In the genomic region with DNA sequence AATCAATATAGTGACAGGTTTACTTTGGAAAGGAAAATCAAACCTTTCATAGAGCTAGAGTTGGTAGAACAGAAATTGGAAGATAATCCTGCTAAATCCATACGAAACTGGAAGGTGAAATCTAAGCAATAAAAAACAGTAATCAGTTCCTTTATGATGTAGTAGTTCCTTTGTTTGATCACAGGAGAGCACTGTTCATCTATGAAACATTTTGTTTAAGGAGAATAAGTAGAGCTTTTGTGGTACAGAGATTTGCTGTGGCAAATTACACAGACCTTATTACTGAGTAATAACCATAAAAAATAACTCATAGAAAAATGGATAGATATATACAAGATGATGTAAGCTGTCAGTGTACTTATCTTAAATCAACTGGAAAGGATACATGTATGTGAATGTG, we compare ENCODE assay signal across 20 mouse cellular contexts.
DNase-seq lines count a peak whose midpoint lies in the region; ATAC-seq and TF ChIP-seq lines count a peak whose summit lies in the region.
"Had no signal": no experiment of that assay in that cellular context is flagged by ENCODE, and none has a peak within 500 bp of the region (broad histone marks: within the 10 kb centered on the region; RNA-seq: fewer than 3 reads in every experiment).

No protein-coding gene starts in this region.

- no peak for ATAC-seq in hindbrain, embryonic 14.5 days (ENCODE audit: low FRiP score)
- no peak for ATAC-seq in hindbrain, embryonic 12.5 days (ENCODE audit: low FRiP score)
- ATAC-seq in midbrain, embryonic 14.5 days (ENCODE audit: low FRiP score, low TSS enrichment): no peak
- no peak for ATAC-seq in midbrain, embryonic 11.5 days (ENCODE audit: low FRiP score)
- ATAC-seq: CD4-positive, CD25-positive, alpha-beta regulatory T cell, adult 4 months had no signal

- WGBS in cerebellum, adult 2 months: 75% methylated on average over 1 of the region's 1 CpGs
- WGBS in hindbrain, embryonic 14.5 days: 62% methylated on average over 1 of the region's 1 CpGs
- WGBS in hindbrain, embryonic 12.5 days: 80% methylated on average over 1 of the region's 1 CpGs
- WGBS in midbrain, embryonic 14.5 days: 49% methylated on average over 1 of the region's 1 CpGs
- 83% methylated on average over 1 of the region's 1 CpGs for WGBS in midbrain, embryonic 11.5 days

- no peaks in the 10 kb centered on the region for H3K36me3 ChIP-seq in hindbrain, embryonic 14.5 days (replicated peaks; ENCODE audit: control insufficient read depth, insufficient read depth)
- H3K36me3 ChIP-seq in hindbrain, embryonic 12.5 days: no peaks in the 10 kb centered on the region
- no peaks in the 10 kb centered on the region for H3K36me3 ChIP-seq in midbrain, embryonic 14.5 days (ENCODE audit: control insufficient read depth, insufficient read depth, low read length)
- H3K36me3 ChIP-seq in midbrain, embryonic 11.5 days (ENCODE audit: control insufficient read depth, insufficient read depth, low read length): no peaks in the 10 kb centered on the region
- H3K36me3 ChIP-seq: embryonic facial prominence, embryonic 13.5 days; G1E; heart, embryonic 13.5 days; liver, embryonic 13.5 days; lung, embryonic 15.5 days; neural tube, embryonic 13.5 days had no signal

- H3K4me3 ChIP-seq in cerebellum, adult 2 months (replicated peaks; ENCODE audit: insufficient read depth, low read depth, low read length): no peak overlapping the region
- no peak overlapping the region for H3K4me3 ChIP-seq in hindbrain, embryonic 14.5 days (replicated peaks; ENCODE audit: low read length)
- no peak overlapping the region for H3K4me3 ChIP-seq in hindbrain, embryonic 12.5 days
- no peak overlapping the region for H3K4me3 ChIP-seq in midbrain, embryonic 14.5 days (replicated peaks; ENCODE audit: low read depth, low read length)
- no peak overlapping the region for H3K4me3 ChIP-seq in midbrain, embryonic 11.5 days (ENCODE audit: low read depth, low read length)
- H3K4me3 ChIP-seq: embryonic facial prominence, embryonic 13.5 days; heart, embryonic 13.5 days; liver, embryonic 13.5 days; lung, embryonic 15.5 days; neural tube, embryonic 13.5 days had no signal

- H3K9ac ChIP-seq in hindbrain, embryonic 14.5 days: no peak overlapping the region
- no peak overlapping the region for H3K9ac ChIP-seq in hindbrain, embryonic 12.5 days
- no peak overlapping the region for H3K9ac ChIP-seq in midbrain, embryonic 14.5 days (replicated peaks; ENCODE audit: low read length)
- H3K9ac ChIP-seq in midbrain, embryonic 11.5 days (ENCODE audit: low read length): no peak overlapping the region
- H3K9ac ChIP-seq: embryonic facial prominence, embryonic 13.5 days; heart, embryonic 13.5 days; liver, embryonic 13.5 days; lung, embryonic 15.5 days; neural tube, embryonic 13.5 days had no signal

- no peak for DNase-seq in cerebellum, adult 2 months
- DNase-seq in cerebellum, postnatal 36 days: no peak
- DNase-seq in hindbrain, embryonic 14.5 days (ENCODE audit: low spot score): peak; percentile 51
- peak; percentile 64 for DNase-seq in midbrain, embryonic 14.5 days
- DNase-seq in midbrain, embryonic 11.5 days (ENCODE audit: low spot score, missing footprints): no peak
- peak; percentile 22 for DNase-seq in retina, embryonic 14.5 days (ENCODE audit: low spot score)
- DNase-seq in MN1 (ENCODE audit: low spot score): no peak
- DNase-seq: adrenal gland, adult 2 months; cerebellum, adult 18-20 months; heart, postnatal 36 days; kidney, adult 11 months; kidney, postnatal 14 days; liver, embryonic 13.5 days had no signal

- peak; percentile 29; the same call in 1 of the 2 replicates for TF ChIP-seq CTCF in cerebellum, adult 2 months (IDR thresholded peaks at IDR 0.05; ENCODE audit: borderline replicate concordance, insufficient read depth, low read depth, low read length)

- H3K4me1 ChIP-seq in cerebellum, adult 2 months (ENCODE audit: control insufficient read depth, insufficient read depth, low read length): no peaks in the 10 kb centered on the region
- H3K4me1 ChIP-seq in hindbrain, embryonic 14.5 days (replicated peaks; ENCODE audit: control insufficient read depth, insufficient read depth, low read length): no peaks in the 10 kb centered on the region
- no peaks in the 10 kb centered on the region for H3K4me1 ChIP-seq in hindbrain, embryonic 12.5 days
- no peaks in the 10 kb centered on the region for H3K4me1 ChIP-seq in midbrain, embryonic 14.5 days (ENCODE audit: control insufficient read depth, insufficient read depth, low read length)
- no peaks in the 10 kb centered on the region for H3K4me1 ChIP-seq in midbrain, embryonic 11.5 days (ENCODE audit: control insufficient read depth, insufficient read depth, low read length)
- H3K4me1 ChIP-seq: embryonic facial prominence, embryonic 13.5 days; heart, embryonic 13.5 days; liver, embryonic 13.5 days; lung, embryonic 15.5 days; neural tube, embryonic 13.5 days had no signal

- no peaks in the 10 kb centered on the region for H3K27me3 ChIP-seq in cerebellum, adult 2 months (ENCODE audit: control insufficient read depth, insufficient read depth, low read length)
- H3K27me3 ChIP-seq in hindbrain, embryonic 14.5 days (ENCODE audit: control insufficient read depth, insufficient read depth, low read length): no peaks in the 10 kb centered on the region
- H3K27me3 ChIP-seq in hindbrain, embryonic 12.5 days: no peaks in the 10 kb centered on the region
- H3K27me3 ChIP-seq in midbrain, embryonic 14.5 days (ENCODE audit: control insufficient read depth, insufficient read depth, low read length): no peaks in the 10 kb centered on the region
- H3K27me3 ChIP-seq in midbrain, embryonic 11.5 days (ENCODE audit: control insufficient read depth, insufficient read depth, low read length): no peaks in the 10 kb centered on the region
- H3K27me3 ChIP-seq: embryonic facial prominence, embryonic 13.5 days; heart, embryonic 13.5 days; liver, embryonic 13.5 days; lung, embryonic 15.5 days; neural tube, embryonic 13.5 days had no signal

- TF ChIP-seq POLR2A in cerebellum, adult 2 months (IDR thresholded peaks at IDR 0.05; ENCODE audit: borderline replicate concordance, insufficient read depth, low read length): no peak

- H3K4me2 ChIP-seq in hindbrain, embryonic 14.5 days (replicated peaks): no peak overlapping the region
- H3K4me2 ChIP-seq in hindbrain, embryonic 12.5 days (replicated peaks): no peak overlapping the region
- no peak overlapping the region for H3K4me2 ChIP-seq in midbrain, embryonic 14.5 days (ENCODE audit: low read length)
- H3K4me2 ChIP-seq in midbrain, embryonic 11.5 days: no peak overlapping the region
- H3K4me2 ChIP-seq: embryonic facial prominence, embryonic 13.5 days; heart, embryonic 13.5 days; liver, embryonic 13.5 days; lung, embryonic 15.5 days; neural tube, embryonic 13.5 days had no signal

- no peak overlapping the region for H3K27ac ChIP-seq in cerebellum, adult 2 months (ENCODE audit: insufficient read depth, low read length)
- H3K27ac ChIP-seq in hindbrain, embryonic 14.5 days: no peak overlapping the region
- no peak overlapping the region for H3K27ac ChIP-seq in hindbrain, embryonic 12.5 days
- H3K27ac ChIP-seq in midbrain, embryonic 14.5 days (replicated peaks; ENCODE audit: low read depth, low read length): no peak overlapping the region
- no peak overlapping the region for H3K27ac ChIP-seq in midbrain, embryonic 11.5 days (ENCODE audit: low read depth, low read length)
- H3K27ac ChIP-seq: embryonic facial prominence, embryonic 13.5 days; heart, embryonic 13.5 days; liver, embryonic 13.5 days; lung, embryonic 15.5 days; neural tube, embryonic 13.5 days had no signal

- no peaks in the 10 kb centered on the region for H3K9me3 ChIP-seq in hindbrain, embryonic 14.5 days (ENCODE audit: control insufficient read depth, low read length)
- H3K9me3 ChIP-seq in hindbrain, embryonic 12.5 days (replicated peaks): no peaks in the 10 kb centered on the region
- H3K9me3 ChIP-seq in midbrain, embryonic 14.5 days (ENCODE audit: control insufficient read depth, low read length): no peaks in the 10 kb centered on the region
- no peaks in the 10 kb centered on the region for H3K9me3 ChIP-seq in midbrain, embryonic 11.5 days (ENCODE audit: control insufficient read depth, low read length)
- H3K9me3 ChIP-seq: embryonic facial prominence, embryonic 13.5 days; G1E; heart, embryonic 13.5 days; liver, embryonic 13.5 days; lung, embryonic 15.5 days; neural tube, embryonic 13.5 days had no signal

Comparison
In these comparisons a context has a peak if more than half of its experiments do, and no peak if none do; other contexts are left out.
1. DNase-seq: peak in hindbrain, embryonic 14.5 days (single experiment), midbrain, embryonic 14.5 days (single experiment) and retina, embryonic 14.5 days (single experiment); none in cerebellum, adult 2 months (0 of 2), cerebellum, postnatal 36 days (0 of 2), midbrain, embryonic 11.5 days (single experiment) and MN1 (single experiment).